Mouse (Mus musculus): ENCODE data around the gene Tceal6.
"Not testable (repeated sequence)": the region's sequence is repeated elsewhere in the genome, so short reads cannot be mapped to it uniquely, and the experiment has no call there.

The Tceal6 gene

DNA sequence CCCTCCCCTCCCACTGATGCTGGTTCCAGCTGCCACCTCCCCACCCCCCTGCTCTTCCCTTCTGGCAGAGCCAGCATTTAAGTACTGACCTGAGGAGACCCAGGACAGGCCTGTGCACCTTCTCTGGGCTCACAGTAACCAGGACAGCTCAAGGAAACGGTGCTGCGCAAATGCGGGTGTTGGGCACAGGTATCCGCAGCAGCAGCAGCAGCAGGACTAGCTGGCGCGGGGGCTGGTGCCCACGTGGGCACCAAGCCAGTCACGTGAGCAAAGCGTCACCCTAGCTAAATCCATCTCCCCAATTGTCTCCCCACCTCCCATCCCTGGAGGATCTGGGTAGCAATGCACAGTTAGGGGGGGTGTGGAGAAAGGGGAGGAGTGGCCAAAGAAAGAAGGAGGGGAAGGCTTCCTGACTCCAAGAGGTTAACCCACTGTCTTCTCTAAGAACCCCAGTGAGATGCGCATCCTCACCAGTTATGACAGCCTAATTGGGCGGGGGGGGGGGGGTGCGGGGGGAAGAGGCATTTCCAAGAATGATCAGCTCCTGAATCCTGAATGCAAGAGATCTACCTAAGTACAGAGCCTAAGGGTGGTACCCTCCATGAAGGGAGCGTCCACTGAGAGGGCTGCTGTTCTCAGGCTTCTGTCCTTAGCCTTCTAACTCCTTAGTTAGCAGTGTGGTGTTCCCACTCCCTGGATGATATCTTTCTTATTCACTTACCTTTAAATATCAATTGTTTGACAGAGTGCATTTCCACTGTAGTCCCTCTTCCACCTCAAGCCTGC lies at the start of gene Tceal6:
Gene Tceal6 (minus strand): TSS at position 252 of the 786 bp plus-strand sequence.
- no peak for DNase-seq (ENCODE audit: low read depth)

DNA sequence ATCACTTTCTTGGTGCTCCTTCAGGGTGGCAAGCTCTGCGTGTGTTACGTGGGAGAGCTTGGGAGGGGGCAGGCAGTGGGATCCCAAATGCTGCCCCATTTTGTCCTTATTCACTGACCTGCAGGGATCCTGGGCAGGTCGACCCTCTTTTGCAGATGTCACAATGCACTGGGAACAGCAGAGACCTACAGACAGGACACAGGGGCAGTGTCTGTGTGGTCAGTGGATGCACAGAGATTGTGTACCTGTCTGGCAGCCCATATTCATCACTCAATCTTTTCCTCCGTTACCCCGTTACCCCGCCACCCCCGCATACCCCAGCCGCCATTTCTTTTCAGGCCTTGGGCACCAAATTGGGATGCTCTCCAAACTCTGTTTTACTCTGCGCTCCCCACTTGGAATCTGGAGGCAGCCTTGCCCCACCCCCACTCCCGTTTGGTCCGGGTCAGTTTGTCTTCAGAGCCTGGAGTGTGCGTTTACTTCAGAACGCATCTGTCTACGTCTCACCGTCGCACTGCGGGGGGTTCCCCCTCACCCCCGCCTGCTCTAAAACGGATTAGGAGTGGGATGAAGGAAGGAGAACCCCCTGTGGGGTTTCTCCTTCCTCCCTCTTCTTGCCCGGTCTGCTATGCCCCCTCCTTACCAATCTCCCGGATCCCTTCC lies 583 bp downstream of the Tceal6 start:
- not testable (repeated sequence) for DNase-seq (ENCODE audit: low read depth)

DNA sequence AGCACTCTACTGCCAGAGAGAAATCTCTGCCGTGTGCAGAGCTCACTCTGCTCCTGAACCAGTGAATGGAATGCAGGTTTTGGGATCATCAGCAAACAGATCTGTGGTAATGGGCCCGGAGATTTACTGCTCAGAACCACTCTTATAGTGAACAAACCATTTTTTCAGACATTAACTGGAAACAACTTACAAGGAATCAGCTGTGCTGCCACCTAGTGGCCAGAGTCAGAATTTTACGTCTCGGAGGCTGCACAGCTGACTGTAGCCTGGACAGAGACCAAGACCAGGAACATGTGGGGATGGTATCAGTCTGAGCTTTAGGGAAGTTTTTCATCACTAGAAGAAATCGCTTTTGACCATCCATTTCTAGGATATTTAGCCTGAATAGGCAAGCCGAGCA lies 20.6 kb downstream of the Tceal6 start:
- DNase-seq (ENCODE audit: low read depth), result not testable (repeated sequence)

DNA sequence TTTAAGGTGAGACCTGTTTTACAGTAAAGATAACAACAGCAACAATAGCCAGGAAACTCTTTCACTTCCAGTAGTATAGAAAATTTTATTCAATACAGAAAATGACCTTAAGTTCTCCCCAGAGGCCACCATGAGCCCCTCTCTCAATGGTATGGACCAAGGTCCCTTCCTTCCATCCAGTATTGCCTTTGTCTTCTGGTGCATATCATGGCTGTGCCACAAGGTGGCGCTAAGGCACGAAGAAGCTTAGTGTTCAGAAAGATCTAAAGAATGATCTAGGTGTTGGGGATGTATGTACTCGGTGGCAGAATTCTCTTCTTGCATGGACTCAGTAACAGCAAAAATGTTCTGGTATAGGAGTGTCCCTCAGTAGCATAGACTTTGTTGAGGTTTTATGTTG lies 21.8 kb downstream of the Tceal6 start:
- not testable (repeated sequence) for DNase-seq (ENCODE audit: low read depth)

DNA sequence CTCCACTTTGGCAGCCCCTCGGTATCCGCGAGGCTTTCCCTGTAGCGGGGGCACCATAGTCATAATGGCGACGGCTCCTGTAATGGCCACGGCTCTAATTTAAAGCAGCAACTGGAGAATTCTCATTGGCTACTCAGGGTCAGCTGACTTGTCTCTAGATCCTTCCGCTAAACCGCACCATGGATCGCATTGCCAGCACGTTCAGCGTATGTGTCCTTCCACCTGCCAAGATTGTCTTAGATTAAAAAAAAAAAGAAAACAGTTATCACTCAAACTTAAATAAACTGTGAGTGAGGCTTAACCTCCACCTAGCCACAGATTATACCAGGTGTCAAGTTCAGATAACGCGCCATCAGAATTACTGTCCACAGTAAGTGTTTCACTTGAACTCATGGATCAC lies 33.0 kb downstream of the Tceal6 start, which contains the start of gene Gm15023:
Gene Gm15023 (minus strand): TSS at position 101 of the 400 bp plus-strand sequence.
- DNase-seq (ENCODE audit: low read depth), result not testable (repeated sequence)

All from 416B (cell line).